Mouse (Mus musculus): ENCODE measurements at regions not wholly inside any gene's neighbourhood (a gene's known extent, or its start where the extent isn't known, plus 50 kb on each side); places are given as distances from the start of the nearest gene placed in this dataset.

DNA sequence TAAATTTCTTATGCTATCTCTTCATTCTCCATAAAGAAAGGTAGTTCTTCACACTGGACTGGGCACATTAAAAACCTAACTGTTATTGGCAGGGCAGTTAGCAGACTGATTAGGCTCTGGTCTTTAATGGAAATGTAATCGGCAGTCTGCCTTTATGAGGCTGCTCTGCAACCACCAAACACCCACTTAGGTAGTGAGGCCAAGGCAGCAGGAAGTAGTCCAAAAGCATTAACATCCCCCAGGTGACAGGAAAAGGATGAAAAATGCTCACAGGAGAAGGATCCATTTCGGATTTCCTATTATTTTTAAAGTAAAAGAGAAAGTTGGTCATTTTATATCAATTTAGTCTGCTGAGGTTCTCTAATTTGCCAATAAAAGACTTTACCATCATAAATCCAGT, 528.9 kb upstream of the Dppa4 start:
- H3K9ac ChIP-seq (ENCODE audit: low read depth, low read length): no peak overlapping the region
- no peak overlapping the region for H3K27ac ChIP-seq
- no peak for DNase-seq
- no peaks in the 10 kb centered on the region for H3K79me2 ChIP-seq (replicated peaks; ENCODE audit: control insufficient read depth, insufficient read depth, low read length)
- no peaks in the 10 kb centered on the region for H3K27me3 ChIP-seq (ENCODE audit: control insufficient read depth, insufficient read depth, low read length)
- no peak overlapping the region for H3K4me3 ChIP-seq
- 54% methylated on average over 2 of the region's 2 CpGs for WGBS
- TF ChIP-seq POLR2A (IDR thresholded peaks at IDR 0.05; ENCODE audit: insufficient read depth, low read depth, low read length) (no peak), EP300 (IDR thresholded peaks at IDR 0.05; ENCODE audit: insufficient read depth, low read depth, low read length) (no peak), CTCF (IDR thresholded peaks at IDR 0.05) (no peak)
- no peaks in the 10 kb centered on the region for H3K36me3 ChIP-seq (ENCODE audit: control insufficient read depth, insufficient read depth, low read length)
- H3K4me1 ChIP-seq (ENCODE audit: control insufficient read depth, insufficient read depth, low read length): no peaks in the 10 kb centered on the region
- intact Hi-C loops (cut with DNase I): no loop called here

DNA sequence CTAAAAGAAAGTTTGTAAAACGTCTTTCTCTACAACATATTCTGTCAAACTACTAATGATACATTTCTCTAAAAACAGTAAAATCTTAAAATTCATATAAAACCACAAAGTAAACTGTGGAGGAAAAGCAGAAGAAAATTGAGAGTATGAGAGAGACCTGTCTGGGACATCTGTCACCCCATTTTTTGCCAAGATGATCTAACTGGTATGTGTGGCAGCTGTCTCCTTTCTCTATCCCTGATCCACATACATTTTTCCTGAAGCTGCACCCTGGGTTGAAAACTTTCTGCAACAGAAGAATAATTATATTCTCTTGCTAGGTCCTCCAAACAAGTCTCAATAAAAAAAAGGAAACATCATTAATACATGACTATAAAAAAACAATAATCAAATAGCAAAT, 525.2 kb upstream of the Dppa4 start:
- H3K36me3 ChIP-seq (ENCODE audit: control insufficient read depth, insufficient read depth, low read length): no peaks in the 10 kb centered on the region
- H3K27ac ChIP-seq: no peak overlapping the region
- no peaks in the 10 kb centered on the region for H3K4me1 ChIP-seq (ENCODE audit: control insufficient read depth, insufficient read depth, low read length)
- no peak for DNase-seq
- intact Hi-C loops (cut with DNase I): no loop called here
- 57% methylated on average over 1 of the region's 1 CpGs for WGBS
- TF ChIP-seq EP300 (IDR thresholded peaks at IDR 0.05; ENCODE audit: insufficient read depth, low read depth, low read length) (no peak), CTCF (IDR thresholded peaks at IDR 0.05) (no peak)
- no peaks in the 10 kb centered on the region for H3K79me2 ChIP-seq (replicated peaks; ENCODE audit: control insufficient read depth, insufficient read depth, low read length)
- H3K27me3 ChIP-seq (ENCODE audit: control insufficient read depth, insufficient read depth, low read length): no peaks in the 10 kb centered on the region
- H3K4me3 ChIP-seq: no peak overlapping the region
- no peak overlapping the region for H3K9ac ChIP-seq (ENCODE audit: low read depth, low read length)

DNA sequence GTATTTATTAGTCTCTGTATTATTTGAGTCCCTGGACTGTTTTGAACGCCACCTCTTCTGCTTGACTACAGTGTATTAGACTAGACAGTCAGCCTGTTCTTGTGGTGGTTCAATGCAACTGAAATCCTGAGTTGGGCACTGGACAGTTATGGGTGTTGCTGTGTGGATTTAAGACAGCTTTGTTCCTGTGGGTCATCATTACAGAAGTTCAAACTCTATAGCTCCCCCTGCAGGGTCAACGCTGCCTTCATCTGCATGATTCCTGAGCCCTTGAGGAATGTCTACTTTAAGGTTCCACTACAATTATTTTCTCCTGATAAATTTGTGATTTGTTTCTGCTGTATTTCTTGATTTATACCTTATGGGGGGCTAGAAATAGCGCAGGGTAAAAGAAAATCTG, 517.8 kb upstream of the Dppa4 start:
- H3K79me2 ChIP-seq (replicated peaks; ENCODE audit: control insufficient read depth, insufficient read depth, low read length): no peaks in the 10 kb centered on the region
- TF ChIP-seq EP300 (IDR thresholded peaks at IDR 0.05; ENCODE audit: insufficient read depth, low read depth, low read length) (no peak), CTCF (IDR thresholded peaks at IDR 0.05) (peak; percentile 49), POLR2A (IDR thresholded peaks at IDR 0.05; ENCODE audit: insufficient read depth, low read depth, low read length) (no peak)
- H3K9ac ChIP-seq (ENCODE audit: low read depth, low read length): no peak overlapping the region
- H3K36me3 ChIP-seq (ENCODE audit: control insufficient read depth, insufficient read depth, low read length): no peaks in the 10 kb centered on the region
- DNase-seq: no peak
- no peak overlapping the region for H3K27ac ChIP-seq
- H3K27me3 ChIP-seq (ENCODE audit: control insufficient read depth, insufficient read depth, low read length): no peaks in the 10 kb centered on the region
- 55% methylated on average over 3 of the region's 3 CpGs for WGBS
- no peaks in the 10 kb centered on the region for H3K4me1 ChIP-seq (ENCODE audit: control insufficient read depth, insufficient read depth, low read length)
- intact Hi-C loops (cut with DNase I): no loop called here
- H3K4me3 ChIP-seq: no peak overlapping the region

DNA sequence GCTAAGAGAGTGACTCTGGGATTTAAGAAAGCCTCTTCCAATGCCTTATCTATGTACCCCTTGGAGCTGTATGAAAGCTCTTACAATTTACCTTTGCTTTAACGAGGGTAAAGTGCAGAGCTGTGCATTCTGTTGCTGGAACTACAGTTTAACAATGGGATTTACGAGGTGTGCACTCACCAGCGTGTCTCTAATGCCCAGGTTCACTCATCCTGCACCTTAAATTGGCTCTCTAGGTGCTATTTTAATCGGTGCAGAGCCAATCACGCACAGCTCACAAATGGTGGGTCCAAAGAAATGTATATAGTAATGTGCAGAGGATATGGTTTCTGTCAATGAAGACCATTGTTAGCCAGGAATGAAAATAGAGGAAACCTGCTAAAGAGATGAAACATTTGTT, 495.0 kb upstream of the Dppa4 start:
- no peak for DNase-seq
- WGBS: 51% methylated on average over 5 of the region's 5 CpGs
- no peaks in the 10 kb centered on the region for H3K36me3 ChIP-seq (ENCODE audit: control insufficient read depth, insufficient read depth, low read length)
- intact Hi-C loops (cut with DNase I): no loop called here
- no peaks in the 10 kb centered on the region for H3K79me2 ChIP-seq (replicated peaks; ENCODE audit: control insufficient read depth, insufficient read depth, low read length)
- H3K27me3 ChIP-seq (ENCODE audit: control insufficient read depth, insufficient read depth, low read length): no peaks in the 10 kb centered on the region
- no peaks in the 10 kb centered on the region for H3K4me1 ChIP-seq (ENCODE audit: control insufficient read depth, insufficient read depth, low read length)
- H3K9ac ChIP-seq (ENCODE audit: low read depth, low read length): no peak overlapping the region
- H3K4me3 ChIP-seq: no peak overlapping the region
- TF ChIP-seq EP300 (IDR thresholded peaks at IDR 0.05; ENCODE audit: insufficient read depth, low read depth, low read length) (no peak), POLR2A (IDR thresholded peaks at IDR 0.05; ENCODE audit: insufficient read depth, low read depth, low read length) (no peak)
- no peak overlapping the region for H3K27ac ChIP-seq

DNA sequence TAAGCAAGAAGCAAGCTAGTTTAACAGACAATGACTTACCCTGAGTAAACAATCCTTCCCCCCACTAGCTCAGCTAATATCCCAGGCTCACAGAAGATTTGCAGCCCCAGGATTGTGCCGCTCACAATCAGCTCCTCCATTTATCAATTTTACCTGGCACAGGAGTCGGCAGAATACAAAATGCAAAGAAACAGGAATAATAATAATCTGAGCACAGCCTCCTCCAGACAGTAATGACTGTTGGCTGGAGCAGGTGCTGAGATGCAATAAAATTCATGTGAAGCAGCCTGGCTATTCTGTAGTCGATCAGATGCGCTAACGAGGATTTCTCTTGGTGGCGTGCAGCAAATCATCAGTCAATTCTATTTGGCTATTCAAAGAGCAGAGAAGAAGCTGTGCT, 492.9 kb upstream of the Dppa4 start:
- intact Hi-C loops (cut with DNase I): no loop called here
- 88% methylated on average over 6 of the region's 6 CpGs for WGBS
- no peaks in the 10 kb centered on the region for H3K27me3 ChIP-seq (ENCODE audit: control insufficient read depth, insufficient read depth, low read length)
- no peak for TF ChIP-seq POLR2A (IDR thresholded peaks at IDR 0.05; ENCODE audit: insufficient read depth, low read depth, low read length)
- TF ChIP-seq CTCF (IDR thresholded peaks at IDR 0.05): no peak
- no peak for TF ChIP-seq EP300 (IDR thresholded peaks at IDR 0.05; ENCODE audit: insufficient read depth, low read depth, low read length)
- DNase-seq: no peak
- H3K27ac ChIP-seq: no peak overlapping the region
- no peaks in the 10 kb centered on the region for H3K79me2 ChIP-seq (replicated peaks; ENCODE audit: control insufficient read depth, insufficient read depth, low read length)
- no peak overlapping the region for H3K9ac ChIP-seq (ENCODE audit: low read depth, low read length)
- H3K4me1 ChIP-seq (ENCODE audit: control insufficient read depth, insufficient read depth, low read length): no peaks in the 10 kb centered on the region
- H3K36me3 ChIP-seq (ENCODE audit: control insufficient read depth, insufficient read depth, low read length): no peaks in the 10 kb centered on the region
- H3K4me3 ChIP-seq: no peak overlapping the region

DNA sequence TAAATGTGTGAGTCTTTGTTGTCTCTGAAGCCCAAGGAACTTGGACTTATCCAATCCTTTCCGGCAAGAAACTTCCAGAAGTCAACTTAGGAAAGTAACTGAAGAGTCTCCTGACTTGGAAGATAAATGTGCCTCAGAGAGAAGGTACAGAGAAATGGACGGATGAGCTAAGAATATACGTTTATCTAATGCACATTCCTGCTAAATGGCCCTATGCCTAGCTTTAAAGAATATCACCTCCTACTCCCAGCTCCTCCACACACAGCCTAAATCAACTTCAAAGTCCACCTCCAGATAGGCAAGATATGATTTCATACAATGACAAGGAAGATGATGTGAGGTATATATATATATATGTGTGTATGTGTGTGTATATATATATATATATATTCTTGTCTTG, 492.1 kb upstream of the Dppa4 start:
- Histone ChIP-seq H3K4me1 (ENCODE audit: control insufficient read depth, insufficient read depth, low read length) (no peaks in the 10 kb centered on the region), H3K9ac (ENCODE audit: low read depth, low read length) (no peak overlapping the region), H3K4me3 (no peak overlapping the region), H3K27ac (no peak overlapping the region), H3K79me2 (replicated peaks; ENCODE audit: control insufficient read depth, insufficient read depth, low read length) (no peaks in the 10 kb centered on the region), H3K27me3 (ENCODE audit: control insufficient read depth, insufficient read depth, low read length) (no peaks in the 10 kb centered on the region), H3K36me3 (ENCODE audit: control insufficient read depth, insufficient read depth, low read length) (no peaks in the 10 kb centered on the region)
- 65% methylated on average over 3 of the region's 3 CpGs for WGBS
- TF ChIP-seq POLR2A (IDR thresholded peaks at IDR 0.05; ENCODE audit: insufficient read depth, low read depth, low read length): no peak
- TF ChIP-seq EP300 (IDR thresholded peaks at IDR 0.05; ENCODE audit: insufficient read depth, low read depth, low read length): no peak
- no peak for TF ChIP-seq CTCF (IDR thresholded peaks at IDR 0.05)
- no peak for DNase-seq
- intact Hi-C loops (cut with DNase I): no loop called here
